Mouse (Mus musculus) midbrain, embryonic 10.5 days (tissue): Measurements from ENCODE around the gene Ovol3. TPM values are rescaled to one million over a fixed set of nuclear protein-coding genes. Genes with fewer than 3 reads are reported as not detected.

Source experiments
- DNase-seq: peaks from one replicate; pipeline ENCODE4 v3.0.0-alpha.2; 2017; ENCODE audit warnings: low spot score
- H3K27ac ChIP-seq: fragments of 300-500 bp; sonication (generic); replicated peaks from 2 replicates; pipeline ENCODE4 v1.5.1; 2016; ENCODE audit warnings: mild to moderate bottlenecking
- H3K27me3 ChIP-seq: fragments of 300-500 bp; sonication (generic); 2 replicates; pipeline ENCODE4 v1.6.1; 2016; ENCODE audit warnings: low read depth, mild to moderate bottlenecking; ENCODE audit not compliant: poor library complexity, severe bottlenecking
- H3K36me3 ChIP-seq: fragments of 300-500 bp; sonication (generic); 2 replicates; pipeline ENCODE4 v1.6.1; 2016; ENCODE audit warnings: mild to moderate bottlenecking, moderate library complexity
- H3K4me1 ChIP-seq: fragments of 300-500 bp; sonication (generic); 2 replicates; pipeline ENCODE4 v1.6.1; 2016
- H3K4me3 ChIP-seq: fragments of 300-500 bp; sonication (generic); 2 replicates; pipeline ENCODE4 v1.5.1; 2016; ENCODE audit warnings: mild to moderate bottlenecking, moderate library complexity
- H3K9me3 ChIP-seq: fragments of 300-500 bp; sonication (generic); replicated peaks from 2 replicates; pipeline ENCODE4 v1.6.1; 2016; ENCODE audit warnings: mild to moderate bottlenecking
- WGBS: fragments of 180-500 bp; shearing (Covaris S2); methylation state at CpG from one replicate; pipeline ENCODE4 v1.1.7; 2016; 5-methylcytosine and 5-hydroxymethylcytosine counted together
- polyA plus RNA-seq: library from polyadenylated mRNA; unstranded; fragments of >200 nt; fragmentation: Nextera tagmentation; extraction: Ambion mirVana; gene quantifications from 2 replicates; pipeline ENCODE4 v1.2.1, GENCODE M21; 2016

Gene Ovol3
- polyA plus RNA-seq, 1 experiment from 2014 or later: not detected

GRCm38 (mm10) chr7:30184641-30185348 is 50.7 kb downstream of the Ovol3 start:
- Histone ChIP-seq H3K27ac (no peak overlapping the region), H3K4me1 (peaks cover 19% of the 10 kb centered on the region), H3K36me3 (peaks cover 47% of the 10 kb centered on the region), H3K4me3 (0 out of 2 replicates have a peak overlapping the region, but pooled peaks have one; percentile 46), H3K9me3 (no peaks in the 10 kb centered on the region), H3K27me3 (no peaks in the 10 kb centered on the region)
- no peak for DNase-seq
- 72% methylated on average over 13 of the region's 13 CpGs for WGBS

GRCm38 (mm10) chr7:30183879-30184289 is 51.6 kb downstream of the Ovol3 start, which contains the start of gene Cox7a1:
Cox7a1 (plus strand) TSS chr7:30184144.
- DNase-seq: peak; percentile 78
- Histone ChIP-seq H3K9me3 (no peaks in the 10 kb centered on the region), H3K4me3 (peak within 1 kb of the TSS; percentile 46), H3K27ac (0 out of 2 replicates have a peak within 1 kb of the TSS, but pooled peaks have one; percentile 56), H3K4me1 (peaks cover 19% of the 10 kb centered on the region), H3K36me3 (peaks cover 43% of the 10 kb centered on the region), H3K27me3 (no peaks in the 10 kb centered on the region)
- under 1% methylated on average over 11 of the region's 11 CpGs for WGBS

Other genes starting within 250 kb of the Ovol3 start
- gene Zfp14, start 184.3 kb downstream of the Ovol3 start, polyA plus RNA-seq: 4.1 and 4.4 TPM in 2 replicates
- 6.8 and 9.2 TPM in 2 replicates for gene Zfp82, start 162.8 kb downstream of the Ovol3 start, polyA plus RNA-seq
- 1.3 and 2.2 TPM in 2 replicates for gene Gm26920, start 145.3 kb downstream of the Ovol3 start, polyA plus RNA-seq
- gene Zfp566, start 145.2 kb downstream of the Ovol3 start, polyA plus RNA-seq: 14.3 and 18.5 TPM in 2 replicates
- gene Zfp260, start 140.9 kb downstream of the Ovol3 start, polyA plus RNA-seq: 113 and 116 TPM in 2 replicates
- 10.6 and 13.0 TPM in 2 replicates for gene Zfp382, start 113.8 kb downstream of the Ovol3 start, polyA plus RNA-seq
- gene Zfp146, start 66.0 kb downstream of the Ovol3 start, polyA plus RNA-seq: 17.0 and 21.2 TPM in 2 replicates
- gene Cox7a1, start 51.6 kb downstream of the Ovol3 start, polyA plus RNA-seq: 4.1 and 7.2 TPM in 2 replicates
- gene Capns1, start 36.9 kb downstream of the Ovol3 start, polyA plus RNA-seq: 52.1 and 55.5 TPM in 2 replicates
- 155 and 162 TPM in 2 replicates for gene Polr2i, start 3.8 kb downstream of the Ovol3 start, polyA plus RNA-seq
- gene Tbcb, start 3.5 kb downstream of the Ovol3 start, polyA plus RNA-seq: 274 and 283 TPM in 2 replicates
- 0.32 and 0.55 TPM in 2 replicates for gene Thap8, start 44.4 kb upstream of the Ovol3 start, polyA plus RNA-seq
- gene Wdr62, start 44.7 kb upstream of the Ovol3 start, polyA plus RNA-seq: 18.0 and 21.6 TPM in 2 replicates
- 54.9 and 76.3 TPM in 2 replicates for gene Clip3, start 56.0 kb upstream of the Ovol3 start, polyA plus RNA-seq
- gene Alkbh6, start 73.0 kb upstream of the Ovol3 start, polyA plus RNA-seq: 95.4 and 96.9 TPM in 2 replicates
- 13.7 and 14.8 TPM in 2 replicates for gene Syne4, start 79.1 kb upstream of the Ovol3 start, polyA plus RNA-seq
- 2.6 and 4.6 TPM in 2 replicates for gene E130208F15Rik, start 86.0 kb upstream of the Ovol3 start, polyA plus RNA-seq
- gene Sdhaf1, start 88.2 kb upstream of the Ovol3 start, polyA plus RNA-seq: 19.3 and 22.5 TPM in 2 replicates
- 5.4 and 6.2 TPM in 2 replicates for gene Lrfn3, start 127.0 kb upstream of the Ovol3 start, polyA plus RNA-seq
- 15.7 and 19.6 TPM in 2 replicates for gene Tyrobp, start 178.0 kb upstream of the Ovol3 start, polyA plus RNA-seq
- gene Hcst, start 184.1 kb upstream of the Ovol3 start, polyA plus RNA-seq: 0.35 TPM in 1 of 2 replicates, not detected in the other
- gene Nfkbid, start 186.0 kb upstream of the Ovol3 start, polyA plus RNA-seq: 1.4 and 1.5 TPM in 2 replicates
- gene Aplp1, start 209.8 kb upstream of the Ovol3 start, polyA plus RNA-seq: 69.6 and 124 TPM in 2 replicates
- 1.7 and 1.9 TPM in 2 replicates for gene Kirrel2, start 222.0 kb upstream of the Ovol3 start, polyA plus RNA-seq
- 0.16 and 0.23 TPM in 2 replicates for gene Nphs1, start 222.6 kb upstream of the Ovol3 start, polyA plus RNA-seq